Mouse (Mus musculus) hindbrain, embryonic 14.5 days (tissue): ENCODE measurements around the gene Slc26a6. TPM values are rescaled to one million over a fixed set of nuclear protein-coding genes. Genes with fewer than 3 reads are reported as not detected.

ENCODE experiments used
- ATAC-seq: fragments of 200-750 bp; cut with Nextera tagmentation; 2 replicates; pipeline ENCODE4 v1.8.0; 2017; ENCODE audit warnings: moderate number of reproducible peaks, mild to moderate bottlenecking, moderate TSS enrichment, moderate library complexity; ENCODE audit not compliant: low FRiP score
- DNase-seq: peaks from one replicate; pipeline ENCODE4 v3.0.0-alpha.2; 2015; ENCODE audit warnings: low spot score
- H3K27ac ChIP-seq: fragments of 300-500 bp; sonication (generic); 2 replicates; pipeline ENCODE4 v1.5.1; 2014; ENCODE audit warnings: mild to moderate bottlenecking, moderate library complexity
- H3K27me3 ChIP-seq: fragments of 300-500 bp; sonication (generic); 2 replicates; pipeline ENCODE4 v1.6.1; 2014; ENCODE audit warnings: mild to moderate bottlenecking, low read length, mixed read lengths; ENCODE audit not compliant: control insufficient read depth, insufficient read depth
- H3K36me3 ChIP-seq: fragments of 300-500 bp; sonication (generic); replicated peaks from 2 replicates; pipeline ENCODE4 v1.6.1; 2014; ENCODE audit not compliant: control insufficient read depth, insufficient read depth
- H3K4me1 ChIP-seq: fragments of 300-500 bp; sonication (generic); replicated peaks from 2 replicates; pipeline ENCODE4 v1.6.1; 2014; ENCODE audit warnings: antibody characterized with exemption, low read length, mixed read lengths; ENCODE audit not compliant: control insufficient read depth, insufficient read depth
- H3K4me2 ChIP-seq: fragments of 300-500 bp; sonication (generic); replicated peaks from 2 replicates; pipeline ENCODE4 v1.6.1; 2014; ENCODE audit warnings: mild to moderate bottlenecking, moderate library complexity
- H3K4me3 ChIP-seq: fragments of 300-500 bp; sonication (generic); replicated peaks from 2 replicates; pipeline ENCODE4 v1.5.1; 2014; ENCODE audit warnings: mild to moderate bottlenecking, low read length
- H3K9ac ChIP-seq: fragments of 300-500 bp; sonication (generic); 2 replicates; pipeline ENCODE4 v1.6.1; 2014
- H3K9me3 ChIP-seq: fragments of 300-500 bp; sonication (generic); 2 replicates; pipeline ENCODE4 v1.6.1; 2016; ENCODE audit warnings: low read length; ENCODE audit not compliant: control insufficient read depth
- WGBS: fragments of 180-500 bp; shearing (Covaris S2); extraction: QIAGEN DNeasy Blood & Tissue Kit; methylation state at CpG from one replicate; pipeline ENCODE4 v1.1.7; 2014; 5-methylcytosine and 5-hydroxymethylcytosine counted together
- polyA plus RNA-seq: library from polyadenylated mRNA; unstranded; fragments of >200 nt; fragmentation: Nextera tagmentation; extraction: Ambion mirVana; gene quantifications from 2 replicates; pipeline ENCODE4 v1.2.1, GENCODE M21; 2014

Slc26a6 gene
- polyA plus RNA-seq, 1 experiment from 2014 or later, result 19.1 TPM

DNA sequence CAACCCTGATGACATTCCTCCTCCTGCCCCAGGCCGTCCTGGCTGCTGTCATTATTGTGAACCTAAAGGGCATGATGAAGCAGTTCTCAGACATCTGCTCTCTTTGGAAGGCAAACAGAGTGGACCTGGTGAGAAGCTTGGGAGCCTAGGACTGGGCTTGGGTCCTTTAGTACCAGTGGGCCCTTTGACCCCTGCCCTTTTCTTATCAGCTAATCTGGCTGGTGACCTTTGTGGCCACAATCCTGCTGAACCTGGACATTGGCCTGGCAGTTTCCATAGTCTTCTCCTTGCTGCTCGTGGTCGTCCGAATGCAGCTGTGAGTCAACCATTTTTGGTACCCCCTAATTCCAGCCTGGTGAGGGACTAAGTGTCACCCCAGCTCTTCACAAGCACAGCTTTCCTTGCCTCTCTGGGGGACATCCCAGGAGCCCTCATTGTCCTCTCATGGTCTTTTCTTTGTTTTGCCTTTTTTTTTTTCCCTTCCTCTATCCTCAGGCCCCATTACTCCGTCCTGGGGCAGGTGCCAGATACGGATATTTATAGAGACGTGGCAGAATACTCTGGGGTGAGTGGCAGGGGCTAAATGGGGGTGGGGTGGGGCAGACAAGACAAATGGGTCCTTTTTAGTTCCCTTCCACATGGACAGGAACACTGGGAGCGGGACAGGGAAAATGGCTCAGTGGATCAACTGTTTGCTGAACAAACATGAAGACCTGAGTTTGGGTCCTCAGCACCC lies 5.9 kb downstream of the Slc26a6 start:
- Histone ChIP-seq H3K27me3 (no peaks in the 10 kb centered on the region), H3K9ac (no peak overlapping the region), H3K4me1 (peaks cover 6% of the 10 kb centered on the region), H3K4me3 (no peak overlapping the region), H3K27ac (no peak overlapping the region), H3K36me3 (peaks cover 45% of the 10 kb centered on the region), H3K9me3 (no peaks in the 10 kb centered on the region), H3K4me2 (no peak overlapping the region)
- WGBS, result 80% methylated on average over 8 of the region's 8 CpGs
- no peak for ATAC-seq
- no peak for DNase-seq

- H3K36me3 ChIP-seq, result no peaks in the 10 kb centered on the region
- no peaks in the 10 kb centered on the region for H3K4me1 ChIP-seq
- no peak overlapping the region for H3K9ac ChIP-seq
- H3K27ac ChIP-seq, result no peak overlapping the region
- DNase-seq (no peak), ATAC-seq (no peak)
- no peak overlapping the region for H3K4me2 ChIP-seq
- H3K4me3 ChIP-seq, result no peak overlapping the region
- H3K27me3 ChIP-seq, result no peaks in the 10 kb centered on the region
- H3K9me3 ChIP-seq, result no peaks in the 10 kb centered on the region
- 71% methylated on average over 6 of the region's 6 CpGs for WGBS
Measured at GRCm38 (mm10) chr9:108912308-108912707, 59.2 kb downstream of the Slc26a6 start.

- no peak for DNase-seq
- Histone ChIP-seq H3K4me2 (no peak overlapping the region), H3K9me3 (no peaks in the 10 kb centered on the region), H3K9ac (no peak overlapping the region), H3K27me3 (no peaks in the 10 kb centered on the region), H3K4me3 (no peak overlapping the region), H3K27ac (no peak overlapping the region), H3K4me1 (no peaks in the 10 kb centered on the region), H3K36me3 (no peaks in the 10 kb centered on the region)
- no peak for ATAC-seq
- WGBS, result 87% methylated on average over 7 of the region's 7 CpGs
Measured at GRCm38 (mm10) chr9:108913161-108913560, 60.1 kb downstream of the Slc26a6 start.

DNA sequence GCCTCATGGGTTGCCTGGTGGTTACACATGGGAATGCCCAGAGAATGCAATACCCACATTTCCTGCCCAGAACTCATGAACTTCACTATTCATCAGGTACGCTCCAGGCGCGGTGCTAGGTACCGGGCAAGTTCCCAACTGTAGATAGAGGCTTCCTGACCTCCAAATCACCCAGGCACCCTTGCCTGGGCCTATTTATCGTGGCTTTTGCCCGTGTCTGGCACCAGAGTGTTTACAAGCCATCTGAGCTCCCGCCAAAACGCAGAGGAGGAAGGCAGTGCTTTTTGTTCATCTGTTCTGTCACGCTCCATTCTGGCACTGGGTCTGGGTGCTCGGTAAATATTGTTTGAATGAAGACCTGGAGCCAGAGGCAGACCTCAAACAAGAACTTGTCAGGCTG lies 60.5 kb downstream of the Slc26a6 start:
- Histone ChIP-seq H3K27ac (no peak overlapping the region), H3K9me3 (no peaks in the 10 kb centered on the region), H3K4me3 (no peak overlapping the region), H3K9ac (no peak overlapping the region), H3K27me3 (no peaks in the 10 kb centered on the region), H3K4me1 (no peaks in the 10 kb centered on the region), H3K4me2 (no peak overlapping the region), H3K36me3 (no peaks in the 10 kb centered on the region)
- no peak for DNase-seq
- no peak for ATAC-seq
- 69% methylated on average over 10 of the region's 10 CpGs for WGBS

DNA sequence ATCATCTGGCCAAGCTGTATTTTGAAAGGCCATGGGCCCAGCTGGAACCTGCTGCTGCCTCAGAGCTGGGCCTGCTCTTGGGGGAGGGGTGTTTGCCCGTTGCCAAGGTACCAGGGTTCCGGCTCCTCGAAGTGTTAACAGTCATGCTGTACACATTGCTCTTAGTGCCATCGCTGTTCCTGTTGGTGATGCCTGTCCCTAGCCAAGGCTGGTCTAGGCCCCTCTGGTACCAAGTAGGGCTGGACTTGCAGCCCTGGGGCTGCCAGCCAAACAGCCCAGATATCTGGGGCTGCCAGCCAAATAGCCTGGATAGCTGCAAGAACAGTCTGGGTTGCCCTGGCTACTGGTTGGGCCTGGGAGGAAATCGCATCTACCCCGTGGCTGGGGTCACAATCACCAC lies 61.4 kb downstream of the Slc26a6 start, which contains the start of gene Tmem89:
Gene Tmem89, plus strand, starts transcription at position 129 of the 400 bp plus-strand sequence.
- peak; percentile 83; the same call in 1 of the 2 replicates for ATAC-seq
- Histone ChIP-seq H3K27ac (no peak within 1 kb of the TSS), H3K4me2 (no peak within 1 kb of the TSS), H3K4me1 (no peaks in the 10 kb centered on the region), H3K36me3 (no peaks in the 10 kb centered on the region), H3K9ac (no peak within 1 kb of the TSS), H3K27me3 (no peaks in the 10 kb centered on the region), H3K9me3 (no peaks in the 10 kb centered on the region), H3K4me3 (no peak within 1 kb of the TSS)
- WGBS, result 46% methylated on average over 6 of the region's 6 CpGs
- DNase-seq, result peak; percentile 73

GRCm38 (mm10) chr9:108925897-108926296 lies 72.8 kb downstream of the Slc26a6 start:
- Histone ChIP-seq H3K4me1 (no peaks in the 10 kb centered on the region), H3K27ac (no peak overlapping the region), H3K36me3 (no peaks in the 10 kb centered on the region), H3K4me3 (no peak overlapping the region), H3K27me3 (no peaks in the 10 kb centered on the region), H3K9me3 (no peaks in the 10 kb centered on the region), H3K4me2 (no peak overlapping the region), H3K9ac (no peak overlapping the region)
- DNase-seq (no peak), ATAC-seq (no peak)
- WGBS, result 76% methylated on average over 8 of the region's 8 CpGs

- Histone ChIP-seq H3K27me3 (no peaks in the 10 kb centered on the region), H3K27ac (no peak overlapping the region), H3K36me3 (no peaks in the 10 kb centered on the region), H3K9ac (no peak overlapping the region), H3K4me2 (no peak overlapping the region), H3K4me1 (no peaks in the 10 kb centered on the region), H3K9me3 (no peaks in the 10 kb centered on the region), H3K4me3 (no peak overlapping the region)
- DNase-seq (no peak), ATAC-seq (no peak)
- WGBS, result 94% methylated on average over 3 of the region's 3 CpGs
Measured at GRCm38 (mm10) chr9:108928424-108928823, 75.3 kb downstream of the Slc26a6 start.

GRCm38 (mm10) chr9:108935991-108936390 lies 82.9 kb downstream of the Slc26a6 start:
- no peak for ATAC-seq

GRCm38 (mm10) chr9:108936418-108937364 lies 83.6 kb downstream of the Slc26a6 start, which contains the start of gene Uqcrc1:
Uqcrc1 (plus strand) TSS chr9:108936633.
- H3K4me3 ChIP-seq, result peak within 1 kb of the TSS; percentile 69
- H3K36me3 ChIP-seq, result peaks cover 38% of the 10 kb centered on the region
- DNase-seq (peak; percentile 100), ATAC-seq (peak; percentile 91)
- WGBS, result 2% methylated on average over 58 of the region's 58 CpGs
- H3K27me3 ChIP-seq, result no peaks in the 10 kb centered on the region
- H3K27ac ChIP-seq, result 0 out of 2 replicates have a peak within 1 kb of the TSS, but pooled peaks have one; percentile 20
- H3K4me1 ChIP-seq, result peaks cover 4% of the 10 kb centered on the region
- peak within 1 kb of the TSS; percentile 58 for H3K4me2 ChIP-seq
- H3K9me3 ChIP-seq, result no peaks in the 10 kb centered on the region
- H3K9ac ChIP-seq, result peak within 1 kb of the TSS; percentile 74

More at GRCm38 (mm10) chr9:108935991-108936390, 82.9 kb downstream of the Slc26a6 start:
- DNase-seq, result no peak
- Histone ChIP-seq H3K9me3 (no peaks in the 10 kb centered on the region), H3K4me2 (peak overlapping the region; percentile 34), H3K9ac (0 out of 2 replicates have a peak overlapping the region, but pooled peaks have one; percentile 74), H3K4me1 (peaks cover 4% of the 10 kb centered on the region), H3K27me3 (no peaks in the 10 kb centered on the region), H3K4me3 (peak overlapping the region; percentile 69; the same call in 1 of the 2 replicates), H3K27ac (no peak overlapping the region), H3K36me3 (peaks cover 31% of the 10 kb centered on the region)
- 15% methylated on average over 3 of the region's 3 CpGs for WGBS
